Mouse (Mus musculus): ENCODE measurements around the gene Eno4. TPM values are rescaled to one million over a fixed set of nuclear protein-coding genes. Genes with fewer than 3 reads are reported as not detected.
"Not testable (repeated sequence)": the region's sequence is repeated elsewhere in the genome, so short reads cannot be mapped to it uniquely, and the experiment has no call there.

Gene Eno4
- under 1 TPM in 1 of 2 experiments, not detected in 1; 0.24 TPM for total RNA-seq (2021)
- long read RNA-seq, experiment 1, partial matches to known transcripts, result 0 of 1 reads
- long read RNA-seq, experiment 1, other reads (novel, unspliced or antisense), result 1 of 1 reads
- long read RNA-seq, experiment 2, partial matches to known transcripts, result 0 of 1 reads
- long read RNA-seq, experiment 2, other reads (novel, unspliced or antisense), result 0 of 1 reads

- DNase-seq, result peak; percentile 95
These were observed at the start of gene Eno4, which contains the start of gene Hspa12a for GRCm38 (mm10) chr19:58942841-58943828. Eno4 (plus strand) TSS chr19:58943425. Hspa12a (minus strand) TSS chr19:58943654.

GRCm38 (mm10) chr19:58896216-58896615 is 47.0 kb upstream of the Eno4 start:
- no peak for DNase-seq

- not testable (repeated sequence) for DNase-seq
These were observed 42.8 kb upstream of the Eno4 start for GRCm38 (mm10) chr19:58900471-58900870.

- DNase-seq, result no peak
These were observed 39.9 kb upstream of the Eno4 start for GRCm38 (mm10) chr19:58903079-58903898.

GRCm38 (mm10) chr19:58903899-58904327 is 39.3 kb upstream of the Eno4 start:
- DNase-seq, result peak; percentile 94

GRCm38 (mm10) chr19:58906685-58907084 is 36.5 kb upstream of the Eno4 start:
- no peak for DNase-seq

GRCm38 (mm10) chr19:58908018-58908417 is 35.2 kb upstream of the Eno4 start:
- no peak for DNase-seq

GRCm38 (mm10) chr19:58910941-58911368 is 32.3 kb upstream of the Eno4 start:
- DNase-seq, result peak; percentile 16

GRCm38 (mm10) chr19:58911386-58911785 is 31.8 kb upstream of the Eno4 start:
- peak; percentile 80 for DNase-seq

- no peak for DNase-seq
These were observed 29.9 kb upstream of the Eno4 start for GRCm38 (mm10) chr19:58913301-58913700.

- DNase-seq, result peak; percentile 14
These were observed 24.6 kb upstream of the Eno4 start for GRCm38 (mm10) chr19:58918597-58918996.

GRCm38 (mm10) chr19:58919148-58919547 is 24.1 kb upstream of the Eno4 start:
- DNase-seq, result no peak

GRCm38 (mm10) chr19:58931081-58931800 is 12.0 kb upstream of the Eno4 start:
- DNase-seq, result no peak

- no peak for DNase-seq
These were observed 10.2 kb upstream of the Eno4 start for GRCm38 (mm10) chr19:58933062-58933461.

- DNase-seq, result no peak
These were observed 2.7 kb downstream of the Eno4 start for GRCm38 (mm10) chr19:58945959-58946358.

GRCm38 (mm10) chr19:58951521-58951920 is 8.3 kb downstream of the Eno4 start:
- no peak for DNase-seq

- DNase-seq, result no peak
These were observed 9.0 kb downstream of the Eno4 start for GRCm38 (mm10) chr19:58952236-58952635.

- DNase-seq, result no peak
These were observed 11.6 kb downstream of the Eno4 start for GRCm38 (mm10) chr19:58954779-58955178.

GRCm38 (mm10) chr19:58963011-58963410 is 19.8 kb downstream of the Eno4 start:
- no peak for DNase-seq

- no peak for DNase-seq
These were observed 25.7 kb downstream of the Eno4 start for GRCm38 (mm10) chr19:58968731-58969506.

- no peak for DNase-seq
These were observed 27.6 kb downstream of the Eno4 start for GRCm38 (mm10) chr19:58970826-58971225.

Measured in adrenal gland, postnatal 10 days (tissue).